Mouse (Mus musculus) thymus, postnatal 0 days (tissue): ENCODE results near the gene Pld1. TPM values are rescaled to one million over a fixed set of nuclear protein-coding genes. Genes with fewer than 3 reads are reported as not detected.

Source experiments
- DNase-seq: peaks from one replicate; pipeline ENCODE4 v3.0.0-alpha.2; 2015; ENCODE audit warnings: low spot score
- polyA plus RNA-seq: library from polyadenylated mRNA; unstranded; fragments of >200 nt; fragmentation: Nextera tagmentation; extraction: Ambion mirVana; gene quantifications from 2 replicates; pipeline ENCODE4 v1.2.1, GENCODE M21; 2015

Pld1 gene
- polyA plus RNA-seq: 3.6 and 4.8 TPM in 2 replicates

GRCm38 (mm10) chr3:27938381-27939323, at the start of gene Pld1:
Pld1 (plus strand) TSS chr3:27938695.
- no peak for DNase-seq

GRCm38 (mm10) chr3:27896318-27896892, 42.1 kb upstream of the Pld1 start, which contains the start of gene Tmem212:
Tmem212 (minus strand) TSS chr3:27896368.
- DNase-seq: no peak

GRCm38 (mm10) chr3:27898178-27898577, 40.3 kb upstream of the Pld1 start:
- no peak for DNase-seq

GRCm38 (mm10) chr3:27899012-27899726, 39.3 kb upstream of the Pld1 start:
- no peak for DNase-seq

- DNase-seq: no peak
These were observed 36.6 kb upstream of the Pld1 start for GRCm38 (mm10) chr3:27901846-27902245.

GRCm38 (mm10) chr3:27904659-27905330, 33.7 kb upstream of the Pld1 start:
- DNase-seq: no peak

GRCm38 (mm10) chr3:27906647-27907209, 31.8 kb upstream of the Pld1 start:
- no peak for DNase-seq

- DNase-seq: no peak
These were observed 31.2 kb upstream of the Pld1 start for GRCm38 (mm10) chr3:27907301-27907700.

- no peak for DNase-seq
These were observed 30.2 kb upstream of the Pld1 start for GRCm38 (mm10) chr3:27908316-27908715.

- DNase-seq: no peak
These were observed 29.5 kb upstream of the Pld1 start for GRCm38 (mm10) chr3:27909016-27909415.

GRCm38 (mm10) chr3:27918656-27919436, 19.6 kb upstream of the Pld1 start:
- no peak for DNase-seq

GRCm38 (mm10) chr3:27921268-27922020, 17.1 kb upstream of the Pld1 start:
- no peak for DNase-seq

- DNase-seq: no peak
These were observed 14.5 kb upstream of the Pld1 start for GRCm38 (mm10) chr3:27924037-27924436.

- DNase-seq: no peak
These were observed 9.3 kb upstream of the Pld1 start for GRCm38 (mm10) chr3:27929219-27929618.

GRCm38 (mm10) chr3:27932391-27932790, 6.1 kb upstream of the Pld1 start:
- no peak for DNase-seq

- no peak for DNase-seq
These were observed 2.9 kb upstream of the Pld1 start for GRCm38 (mm10) chr3:27935644-27936043.

- no peak for DNase-seq
These were observed 1.8 kb upstream of the Pld1 start for GRCm38 (mm10) chr3:27936731-27937130.

- no peak for DNase-seq
These were observed 1.1 kb upstream of the Pld1 start for GRCm38 (mm10) chr3:27937144-27938110.
